Mouse (Mus musculus): ENCODE results near the gene Becn1. TPM values are rescaled to one million over a fixed set of nuclear protein-coding genes. Genes with fewer than 3 reads are reported as not detected.
A peak's percentile ranks its signal among the peaks of the same experiment; 100 is the strongest.

Gene Becn1
- polyA plus RNA-seq, 1 experiment: 48.2 TPM

DNA sequence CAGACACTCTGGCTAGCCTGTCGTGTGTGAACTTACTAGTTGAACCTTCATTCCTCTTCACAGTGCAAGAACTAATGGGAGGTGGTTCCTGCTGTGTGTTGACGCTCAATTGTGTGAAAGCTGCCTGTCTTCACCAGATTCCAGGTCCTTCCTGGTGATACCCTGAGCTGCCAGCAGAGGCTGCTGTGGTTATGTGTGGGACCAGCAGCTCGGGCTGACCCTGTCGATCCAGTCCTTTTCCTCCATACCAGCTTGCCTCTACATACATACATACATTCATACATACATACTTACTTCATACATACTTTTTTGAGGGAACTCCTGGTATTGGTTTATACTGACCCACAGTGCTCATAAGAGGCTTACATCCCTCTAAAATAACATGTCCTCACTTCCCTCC lies 21.5 kb upstream of the Becn1 start:
- H3K4me1 ChIP-seq (ENCODE audit: control insufficient read depth, insufficient read depth, low read length): peaks cover 2% of the 10 kb centered on the region
- H3K4me3 ChIP-seq (ENCODE audit: low read depth, low read length): no peak overlapping the region
- TF ChIP-seq EP300 (IDR thresholded peaks at IDR 0.05; ENCODE audit: insufficient read depth, low read depth, low read length): 0 out of 2 replicates have a peak, but pooled peaks have one; percentile 46
- peak; percentile 98 for TF ChIP-seq CTCF (IDR thresholded peaks at IDR 0.05; ENCODE audit: low read depth, low read length)
- no peak for TF ChIP-seq POLR2A (IDR thresholded peaks at IDR 0.05; ENCODE audit: insufficient read depth, low read length)

GRCm38 (mm10) chr11:101316501-101316917 lies 14.4 kb upstream of the Becn1 start:
- Histone ChIP-seq H3K27ac (ENCODE audit: insufficient read depth, low read length) (no peak overlapping the region), H3K9ac (ENCODE audit: low read depth, poor library complexity, severe bottlenecking) (peak overlapping the region; percentile 93), H3K36me3 (ENCODE audit: control insufficient read depth, insufficient read depth, low read length, poor library complexity, severe bottlenecking) (peaks cover 37% of the 10 kb centered on the region), H3K4me1 (ENCODE audit: control insufficient read depth, insufficient read depth, low read length) (no peaks in the 10 kb centered on the region), H3K9me3 (replicated peaks; ENCODE audit: control insufficient read depth, insufficient read depth, low read length, poor library complexity, severe bottlenecking) (0 out of 2 replicates have a peak, but pooled peaks cover 5% of the 10 kb centered on the region), H3K4me3 (ENCODE audit: low read depth, low read length) (peak overlapping the region; percentile 94), H3K27me3 (ENCODE audit: control insufficient read depth, insufficient read depth, low read length, poor library complexity, severe bottlenecking) (no peaks in the 10 kb centered on the region)
- TF ChIP-seq POLR2A (IDR thresholded peaks at IDR 0.05; ENCODE audit: insufficient read depth, low read length): no peak
- TF ChIP-seq EP300 (IDR thresholded peaks at IDR 0.05; ENCODE audit: insufficient read depth, low read depth, low read length): no peak
- TF ChIP-seq CTCF (IDR thresholded peaks at IDR 0.05; ENCODE audit: low read depth, low read length): no peak

More for the DNA sequence above, 21.5 kb upstream of the Becn1 start:
- H3K9ac ChIP-seq (ENCODE audit: low read depth, poor library complexity, severe bottlenecking): no peak overlapping the region
- no peak overlapping the region for H3K27ac ChIP-seq (ENCODE audit: insufficient read depth, low read length)
- no peaks in the 10 kb centered on the region for H3K9me3 ChIP-seq (replicated peaks; ENCODE audit: control insufficient read depth, insufficient read depth, low read length, poor library complexity, severe bottlenecking)
- H3K27me3 ChIP-seq (ENCODE audit: control insufficient read depth, insufficient read depth, low read length, poor library complexity, severe bottlenecking): no peaks in the 10 kb centered on the region
- peaks cover 62% of the 10 kb centered on the region for H3K36me3 ChIP-seq (ENCODE audit: control insufficient read depth, insufficient read depth, low read length, poor library complexity, severe bottlenecking)

GRCm38 (mm10) chr11:101315665-101316500 lies 13.8 kb upstream of the Becn1 start, which contains the start of gene Psme3:
TSS of gene Psme3 (plus strand) at chr11:101316213.
- no peaks in the 10 kb centered on the region for H3K4me1 ChIP-seq (ENCODE audit: control insufficient read depth, insufficient read depth, low read length)
- TF ChIP-seq POLR2A (IDR thresholded peaks at IDR 0.05; ENCODE audit: insufficient read depth, low read length): no peak
- TF ChIP-seq EP300 (IDR thresholded peaks at IDR 0.05; ENCODE audit: insufficient read depth, low read depth, low read length): no peak
- no peak for TF ChIP-seq CTCF (IDR thresholded peaks at IDR 0.05; ENCODE audit: low read depth, low read length)
- peak within 1 kb of the TSS; percentile 93 for H3K9ac ChIP-seq (ENCODE audit: low read depth, poor library complexity, severe bottlenecking)
- peak within 1 kb of the TSS; percentile 85 for H3K27ac ChIP-seq (ENCODE audit: insufficient read depth, low read length)
- 0 out of 2 replicates have a peak, but pooled peaks cover 5% of the 10 kb centered on the region for H3K9me3 ChIP-seq (replicated peaks; ENCODE audit: control insufficient read depth, insufficient read depth, low read length, poor library complexity, severe bottlenecking)
- H3K27me3 ChIP-seq (ENCODE audit: control insufficient read depth, insufficient read depth, low read length, poor library complexity, severe bottlenecking): no peaks in the 10 kb centered on the region
- H3K36me3 ChIP-seq (ENCODE audit: control insufficient read depth, insufficient read depth, low read length, poor library complexity, severe bottlenecking): peaks cover 30% of the 10 kb centered on the region
- H3K4me3 ChIP-seq (ENCODE audit: low read depth, low read length): peak within 1 kb of the TSS; percentile 94

GRCm38 (mm10) chr11:101315082-101315650 lies 13.1 kb upstream of the Becn1 start:
- Histone ChIP-seq H3K27me3 (ENCODE audit: control insufficient read depth, insufficient read depth, low read length, poor library complexity, severe bottlenecking) (no peaks in the 10 kb centered on the region), H3K9me3 (replicated peaks; ENCODE audit: control insufficient read depth, insufficient read depth, low read length, poor library complexity, severe bottlenecking) (0 out of 2 replicates have a peak, but pooled peaks cover 5% of the 10 kb centered on the region), H3K4me1 (ENCODE audit: control insufficient read depth, insufficient read depth, low read length) (no peaks in the 10 kb centered on the region), H3K36me3 (ENCODE audit: control insufficient read depth, insufficient read depth, low read length, poor library complexity, severe bottlenecking) (peaks cover 23% of the 10 kb centered on the region), H3K27ac (ENCODE audit: insufficient read depth, low read length) (peak overlapping the region; percentile 85), H3K4me3 (ENCODE audit: low read depth, low read length) (peak overlapping the region; percentile 94), H3K9ac (ENCODE audit: low read depth, poor library complexity, severe bottlenecking) (peak overlapping the region; percentile 93)
- no peak for TF ChIP-seq POLR2A (IDR thresholded peaks at IDR 0.05; ENCODE audit: insufficient read depth, low read length)
- no peak for TF ChIP-seq EP300 (IDR thresholded peaks at IDR 0.05; ENCODE audit: insufficient read depth, low read depth, low read length)
- TF ChIP-seq CTCF (IDR thresholded peaks at IDR 0.05; ENCODE audit: low read depth, low read length): no peak

GRCm38 (mm10) chr11:101314567-101314966 lies 12.5 kb upstream of the Becn1 start:
- peak overlapping the region; percentile 93; the same call in 1 of the 2 replicates for H3K9ac ChIP-seq (ENCODE audit: low read depth, poor library complexity, severe bottlenecking)
- H3K27ac ChIP-seq (ENCODE audit: insufficient read depth, low read length): no peak overlapping the region
- no peaks in the 10 kb centered on the region for H3K27me3 ChIP-seq (ENCODE audit: control insufficient read depth, insufficient read depth, low read length, poor library complexity, severe bottlenecking)
- H3K4me3 ChIP-seq (ENCODE audit: low read depth, low read length): no peak overlapping the region
- no peaks in the 10 kb centered on the region for H3K4me1 ChIP-seq (ENCODE audit: control insufficient read depth, insufficient read depth, low read length)
- H3K9me3 ChIP-seq (replicated peaks; ENCODE audit: control insufficient read depth, insufficient read depth, low read length, poor library complexity, severe bottlenecking): 0 out of 2 replicates have a peak, but pooled peaks cover 5% of the 10 kb centered on the region
- peaks cover 17% of the 10 kb centered on the region for H3K36me3 ChIP-seq (ENCODE audit: control insufficient read depth, insufficient read depth, low read length, poor library complexity, severe bottlenecking)
- TF ChIP-seq CTCF (IDR thresholded peaks at IDR 0.05; ENCODE audit: low read depth, low read length): no peak
- no peak for TF ChIP-seq EP300 (IDR thresholded peaks at IDR 0.05; ENCODE audit: insufficient read depth, low read depth, low read length)
- no peak for TF ChIP-seq POLR2A (IDR thresholded peaks at IDR 0.05; ENCODE audit: insufficient read depth, low read length)
